Mouse (Mus musculus): ENCODE results near the gene Gm10486. TPM values are rescaled to one million over a fixed set of nuclear protein-coding genes. Genes with fewer than 3 reads are reported as not detected.
"Not testable (repeated sequence)": the region's sequence is repeated elsewhere in the genome, so short reads cannot be mapped to it uniquely, and the experiment has no call there.

The Gm10486 gene
- not detected in 2 replicates for polyA plus RNA-seq (2014; fragmentation: Nextera tagmentation; extraction: Ambion mirVana)

DNA sequence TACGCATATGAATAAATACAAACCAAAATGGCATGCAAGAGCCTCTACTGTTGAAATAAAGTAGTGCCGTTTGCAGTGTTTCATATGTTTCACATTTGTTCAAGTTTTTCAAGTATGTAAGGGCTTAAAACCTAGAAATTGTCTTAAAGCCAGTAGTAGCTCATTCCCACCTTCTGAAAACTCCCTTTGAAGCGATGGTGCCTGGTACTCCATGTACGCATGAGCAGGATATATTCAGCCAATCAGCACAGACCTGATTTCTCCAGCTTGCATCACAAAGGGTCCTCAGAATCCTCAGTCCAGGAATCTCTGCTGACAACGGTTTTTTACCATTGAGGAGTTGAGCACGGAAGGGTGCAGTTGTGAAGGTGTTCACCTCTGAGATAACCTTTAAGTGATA, at the start of gene Gm10486:
Gene Gm10486, plus strand, starts transcription at position 301 of the 400 bp plus-strand sequence.
- H3K4me2 ChIP-seq (ENCODE audit: low read length); H3K4me1 ChIP-seq (replicated peaks; ENCODE audit: control insufficient read depth, insufficient read depth, low read length); DNase-seq (ENCODE audit: low spot score); H3K36me3 ChIP-seq (ENCODE audit: control insufficient read depth, insufficient read depth, low read length); ATAC-seq (replicated peaks; ENCODE audit: low FRiP score, low TSS enrichment, low read depth); H3K27me3 ChIP-seq (replicated peaks; ENCODE audit: control insufficient read depth, insufficient read depth, low read length); H3K9me3 ChIP-seq (ENCODE audit: control insufficient read depth, low read length); H3K9ac ChIP-seq (ENCODE audit: low read length); H3K27ac ChIP-seq (ENCODE audit: low read depth); H3K4me3 ChIP-seq (ENCODE audit: low read depth, low read length): not testable (repeated sequence)
- no CpG with 5 or more reads among the region's 6 CpGs for WGBS

Data from intestine, embryonic 14.5 days (tissue).